Comparison of ENCODE assay signal across 16 mouse cellular contexts in genomic region chr7:25677013-25677412, GRCm38 (mm10). TPM values are rescaled to one million over a fixed set of nuclear protein-coding genes. Genes with fewer than 3 reads are reported as not detected.
DNase-seq lines count a peak whose midpoint lies in the region; ATAC-seq and TF ChIP-seq lines count a peak whose summit lies in the region.
"Had no signal": no experiment of that assay in that cellular context is flagged by ENCODE, and none has a peak within 500 bp of the region (broad histone marks: within the 10 kb centered on the region; RNA-seq: fewer than 3 reads in every experiment).

No protein-coding gene starts in this region.

- ATAC-seq in heart, embryonic 13.5 days (ENCODE audit: extremely low read depth, insufficient number of reproducible peaks, low FRiP score, low TSS enrichment) = no peak
- ATAC-seq in midbrain, embryonic 12.5 days (ENCODE audit: low FRiP score, low read depth) = no peak
- ATAC-seq in hindbrain, postnatal 0 days = no peak
- ATAC-seq: inflammation-experienced regulatory T-cells, adult 6 months had no signal

- 90% methylated on average over 7 of the region's 7 CpGs for WGBS in heart, embryonic 13.5 days
- 91% methylated on average over 7 of the region's 7 CpGs for WGBS in heart, embryonic 10.5 days
- WGBS in midbrain, embryonic 12.5 days = 92% methylated on average over 7 of the region's 7 CpGs
- WGBS in midbrain, embryonic 10.5 days = 89% methylated on average over 7 of the region's 7 CpGs
- 82% methylated on average over 7 of the region's 7 CpGs for WGBS in hindbrain, postnatal 0 days

- H3K36me3 ChIP-seq in heart, embryonic 13.5 days = no peaks in the 10 kb centered on the region
- H3K36me3 ChIP-seq in heart, embryonic 10.5 days = no peaks in the 10 kb centered on the region
- no peaks in the 10 kb centered on the region for H3K36me3 ChIP-seq in midbrain, embryonic 12.5 days
- H3K36me3 ChIP-seq in midbrain, embryonic 10.5 days = no peaks in the 10 kb centered on the region
- no peaks in the 10 kb centered on the region for H3K36me3 ChIP-seq in hindbrain, postnatal 0 days (ENCODE audit: insufficient read depth, low read length)
- H3K36me3 ChIP-seq: kidney, embryonic 15.5 days; limb, embryonic 13.5 days; liver, embryonic 15.5 days had no signal

- peaks cover 58% of the 10 kb centered on the region for H3K27me3 ChIP-seq in heart, embryonic 13.5 days (replicated peaks)
- peaks cover 45% of the 10 kb centered on the region for H3K27me3 ChIP-seq in heart, embryonic 10.5 days (ENCODE audit: insufficient read depth, poor library complexity, severe bottlenecking)
- H3K27me3 ChIP-seq in midbrain, embryonic 12.5 days = peaks cover 61% of the 10 kb centered on the region
- peaks cover 60% of the 10 kb centered on the region for H3K27me3 ChIP-seq in midbrain, embryonic 10.5 days (ENCODE audit: low read depth, poor library complexity, severe bottlenecking)
- H3K27me3 ChIP-seq in hindbrain, postnatal 0 days (ENCODE audit: insufficient read depth, low read length) = no peaks in the 10 kb centered on the region

- no peak overlapping the region for H3K9ac ChIP-seq in heart, embryonic 13.5 days
- no peak overlapping the region for H3K9ac ChIP-seq in midbrain, embryonic 12.5 days (replicated peaks)
- no peak overlapping the region for H3K9ac ChIP-seq in hindbrain, postnatal 0 days (replicated peaks; ENCODE audit: low read length)
- H3K9ac ChIP-seq: kidney, embryonic 15.5 days; limb, embryonic 13.5 days; liver, embryonic 15.5 days had no signal

- H3K4me1 ChIP-seq in heart, embryonic 13.5 days = peaks cover 31% of the 10 kb centered on the region
- peaks cover 30% of the 10 kb centered on the region for H3K4me1 ChIP-seq in heart, embryonic 10.5 days
- H3K4me1 ChIP-seq in midbrain, embryonic 12.5 days = peaks cover 20% of the 10 kb centered on the region
- peaks cover 25% of the 10 kb centered on the region for H3K4me1 ChIP-seq in midbrain, embryonic 10.5 days
- H3K4me1 ChIP-seq in hindbrain, postnatal 0 days (ENCODE audit: insufficient read depth, low read length) = no peaks in the 10 kb centered on the region

- H3K4me2 ChIP-seq in heart, embryonic 13.5 days = no peak overlapping the region
- H3K4me2 ChIP-seq in midbrain, embryonic 12.5 days (replicated peaks) = no peak overlapping the region
- 0 out of 2 replicates have a peak overlapping the region, but pooled peaks have one; percentile 10 for H3K4me2 ChIP-seq in hindbrain, postnatal 0 days (ENCODE audit: low read depth, low read length)
- H3K4me2 ChIP-seq: kidney, embryonic 15.5 days; limb, embryonic 13.5 days; liver, embryonic 15.5 days had no signal

- H3K9me3 ChIP-seq in heart, embryonic 13.5 days = peaks cover 3% of the 10 kb centered on the region; the same call in 1 of the 2 replicates
- H3K9me3 ChIP-seq in heart, embryonic 10.5 days = peaks cover 4% of the 10 kb centered on the region
- no peaks in the 10 kb centered on the region for H3K9me3 ChIP-seq in midbrain, embryonic 12.5 days
- H3K9me3 ChIP-seq in midbrain, embryonic 10.5 days (replicated peaks) = no peaks in the 10 kb centered on the region
- no peaks in the 10 kb centered on the region for H3K9me3 ChIP-seq in hindbrain, postnatal 0 days (ENCODE audit: low read length)
- H3K9me3 ChIP-seq: G1E; kidney, embryonic 15.5 days; liver, embryonic 15.5 days had no signal

- DNase-seq in heart, embryonic 10.5 days (ENCODE audit: low spot score) = no peak
- DNase-seq in midbrain, embryonic 10.5 days (ENCODE audit: low spot score) = no peak
- DNase-seq in hindbrain, postnatal 0 days (ENCODE audit: low spot score) = no peak
- DNase-seq in kidney, adult 18-20 months = no peak
- no peak for DNase-seq in thymus, postnatal 25 days

- no peak for TF ChIP-seq CTCF in hindbrain, postnatal 0 days (IDR thresholded peaks at IDR 0.05; ENCODE audit: low read depth)

- peak overlapping the region; percentile 50; the same call in 1 of the 2 replicates for H3K27ac ChIP-seq in heart, embryonic 13.5 days (replicated peaks)
- no peak overlapping the region for H3K27ac ChIP-seq in heart, embryonic 10.5 days
- peak overlapping the region; percentile 25; the same call in 1 of the 2 replicates for H3K27ac ChIP-seq in midbrain, embryonic 12.5 days (replicated peaks)
- no peak overlapping the region for H3K27ac ChIP-seq in midbrain, embryonic 10.5 days (replicated peaks)
- H3K27ac ChIP-seq in hindbrain, postnatal 0 days = peak overlapping the region; percentile 54; the same call in 1 of the 2 replicates
- H3K27ac ChIP-seq: kidney, embryonic 15.5 days; layer of hippocampus, adult 2 months; limb, embryonic 13.5 days; liver, embryonic 15.5 days had no signal

- no peak overlapping the region for H3K4me3 ChIP-seq in heart, embryonic 13.5 days
- H3K4me3 ChIP-seq in heart, embryonic 10.5 days = no peak overlapping the region
- H3K4me3 ChIP-seq in midbrain, embryonic 12.5 days = no peak overlapping the region
- no peak overlapping the region for H3K4me3 ChIP-seq in midbrain, embryonic 10.5 days
- H3K4me3 ChIP-seq in hindbrain, postnatal 0 days (ENCODE audit: low read length) = no peak overlapping the region
- H3K4me3 ChIP-seq: kidney, embryonic 15.5 days; layer of hippocampus, adult 2 months; limb, embryonic 13.5 days; liver, embryonic 15.5 days; myocyte had no signal

RNA-seq across cellular contexts. Expression of gene Tmem91, which starts 2.0 kb away (rescaled TPM):
- polyA plus RNA-seq in heart, embryonic 13.5 days (2015; fragmentation: Nextera tagmentation; extraction: Ambion mirVana) = 1.4 and 1.5 TPM in 2 replicates
- 1.1 and 1.9 TPM in 2 replicates for polyA plus RNA-seq in heart, embryonic 10.5 days (2016; fragmentation: Nextera tagmentation; extraction: Ambion mirVana)
- 3.1 and 3.9 TPM in 2 replicates for polyA plus RNA-seq in midbrain, embryonic 12.5 days (2016; fragmentation: Nextera tagmentation; extraction: Ambion mirVana)
- 2.7 and 3.2 TPM in 2 replicates for polyA plus RNA-seq in midbrain, embryonic 10.5 days (2016; fragmentation: Nextera tagmentation; extraction: Ambion mirVana)
- 62.1 and 115 TPM in 2 replicates for total RNA-seq in hindbrain, postnatal 0 days (2014; rRNA removed)
- polyA plus RNA-seq in hindbrain, postnatal 0 days (2015; fragmentation: Nextera tagmentation; extraction: Ambion mirVana) = 182 and 185 TPM in 2 replicates
- total RNA-seq: adrenal gland, adult 18-20 months; gastrocnemius, postnatal 25 days had no signal

RNA-seq across cellular contexts. Expression of gene B9d2, which starts 3.6 kb away (rescaled TPM):
- 30.8 and 32.8 TPM in 2 replicates for polyA plus RNA-seq in heart, embryonic 13.5 days (2015; fragmentation: Nextera tagmentation; extraction: Ambion mirVana)
- 34.2 and 35.8 TPM in 2 replicates for polyA plus RNA-seq in heart, embryonic 10.5 days (2016; fragmentation: Nextera tagmentation; extraction: Ambion mirVana)
- 29.0 and 33.9 TPM in 2 replicates for polyA plus RNA-seq in midbrain, embryonic 12.5 days (2016; fragmentation: Nextera tagmentation; extraction: Ambion mirVana)
- polyA plus RNA-seq in midbrain, embryonic 10.5 days (2016; fragmentation: Nextera tagmentation; extraction: Ambion mirVana) = 38.9 TPM in 2 replicates
- 29.5 and 51.3 TPM in 2 replicates for total RNA-seq in hindbrain, postnatal 0 days (2014; rRNA removed)
- 50.8 and 55.6 TPM in 2 replicates for polyA plus RNA-seq in hindbrain, postnatal 0 days (2015; fragmentation: Nextera tagmentation; extraction: Ambion mirVana)

RNA-seq across cellular contexts. Expression of gene Tgfb1, which starts 9.8 kb away (rescaled TPM):
- polyA plus RNA-seq in heart, embryonic 13.5 days (2015; fragmentation: Nextera tagmentation; extraction: Ambion mirVana) = 4.3 TPM in 2 replicates
- 4.1 and 4.8 TPM in 2 replicates for polyA plus RNA-seq in heart, embryonic 10.5 days (2016; fragmentation: Nextera tagmentation; extraction: Ambion mirVana)
- polyA plus RNA-seq in midbrain, embryonic 12.5 days (2016; fragmentation: Nextera tagmentation; extraction: Ambion mirVana) = 1.3 and 1.6 TPM in 2 replicates
- polyA plus RNA-seq in midbrain, embryonic 10.5 days (2016; fragmentation: Nextera tagmentation; extraction: Ambion mirVana) = 0.98 and 1.7 TPM in 2 replicates
- 2.3 and 2.4 TPM in 2 replicates for total RNA-seq in hindbrain, postnatal 0 days (2014; rRNA removed)
- 0.76 and 0.98 TPM in 2 replicates for polyA plus RNA-seq in hindbrain, postnatal 0 days (2015; fragmentation: Nextera tagmentation; extraction: Ambion mirVana)

RNA-seq across cellular contexts. Expression of gene Exosc5, which starts 18.0 kb away (rescaled TPM):
- 40.4 and 42.1 TPM in 2 replicates for polyA plus RNA-seq in heart, embryonic 13.5 days (2015; fragmentation: Nextera tagmentation; extraction: Ambion mirVana)
- polyA plus RNA-seq in heart, embryonic 10.5 days (2016; fragmentation: Nextera tagmentation; extraction: Ambion mirVana) = 50.6 and 74.8 TPM in 2 replicates
- polyA plus RNA-seq in midbrain, embryonic 12.5 days (2016; fragmentation: Nextera tagmentation; extraction: Ambion mirVana) = 49.1 and 50.1 TPM in 2 replicates
- polyA plus RNA-seq in midbrain, embryonic 10.5 days (2016; fragmentation: Nextera tagmentation; extraction: Ambion mirVana) = 65.0 and 81.4 TPM in 2 replicates
- 27.9 and 33.9 TPM in 2 replicates for total RNA-seq in hindbrain, postnatal 0 days (2014; rRNA removed)
- 36.5 and 39.2 TPM in 2 replicates for polyA plus RNA-seq in hindbrain, postnatal 0 days (2015; fragmentation: Nextera tagmentation; extraction: Ambion mirVana)

RNA-seq across cellular contexts. Expression of gene Bckdha, which starts 18.2 kb away (rescaled TPM):
- 56.3 and 56.9 TPM in 2 replicates for polyA plus RNA-seq in heart, embryonic 13.5 days (2015; fragmentation: Nextera tagmentation; extraction: Ambion mirVana)
- 51.7 and 51.8 TPM in 2 replicates for polyA plus RNA-seq in heart, embryonic 10.5 days (2016; fragmentation: Nextera tagmentation; extraction: Ambion mirVana)
- 38.4 and 43.4 TPM in 2 replicates for polyA plus RNA-seq in midbrain, embryonic 12.5 days (2016; fragmentation: Nextera tagmentation; extraction: Ambion mirVana)
- 45.2 and 48.2 TPM in 2 replicates for polyA plus RNA-seq in midbrain, embryonic 10.5 days (2016; fragmentation: Nextera tagmentation; extraction: Ambion mirVana)
- 88.5 and 96.0 TPM in 2 replicates for total RNA-seq in hindbrain, postnatal 0 days (2014; rRNA removed)
- 56.1 and 60.4 TPM in 2 replicates for polyA plus RNA-seq in hindbrain, postnatal 0 days (2015; fragmentation: Nextera tagmentation; extraction: Ambion mirVana)

Comparison
In these comparisons a context has a peak if more than half of its experiments do, and no peak if none do; other contexts are left out.
1. H3K27ac ChIP-seq: peak in heart, embryonic 13.5 days (single experiment), midbrain, embryonic 12.5 days (single experiment) and hindbrain, postnatal 0 days (single experiment); none in heart, embryonic 10.5 days (single experiment) and midbrain, embryonic 10.5 days (single experiment).
2. RNA of gene Tmem91, which starts 2.0 kb away (polyA plus RNA-seq): 182 to 185 TPM in hindbrain, postnatal 0 days; 3.1 to 3.9 TPM in midbrain, embryonic 12.5 days, 2.7 to 3.2 TPM in midbrain, embryonic 10.5 days, 1.1 to 1.9 TPM in heart, embryonic 10.5 days and 1.4 to 1.5 TPM in heart, embryonic 13.5 days; every median in the first group is over 10 times any median in the second.